Mouse (Mus musculus) kidney, embryonic 16.5 days (tissue): ENCODE results near the gene B3gnt7. TPM values are rescaled to one million over a fixed set of nuclear protein-coding genes. Genes with fewer than 3 reads are reported as not detected.

Source experiments
- ATAC-seq: fragments of 200-750 bp; cut with Nextera tagmentation; 2 replicates; pipeline ENCODE4 v1.8.0; 2017; ENCODE audit warnings: moderate TSS enrichment; ENCODE audit not compliant: low FRiP score, low TSS enrichment
- H3K27ac ChIP-seq: fragments of 300-500 bp; sonication (generic); 2 replicates; pipeline ENCODE4 v1.5.1; 2014; ENCODE audit warnings: low read length
- H3K27me3 ChIP-seq: fragments of 300-500 bp; sonication (generic); 2 replicates; pipeline ENCODE4 v1.6.1; 2014; ENCODE audit warnings: low read length, control low read depth, mixed read lengths; ENCODE audit not compliant: insufficient read depth
- H3K36me3 ChIP-seq: fragments of 300-500 bp; sonication (generic); 2 replicates; pipeline ENCODE4 v1.6.1; 2014; ENCODE audit warnings: low read length, control low read depth, mixed read lengths; ENCODE audit not compliant: insufficient read depth
- H3K4me1 ChIP-seq: fragments of 300-500 bp; sonication (generic); 2 replicates; pipeline ENCODE4 v1.6.1; 2014; ENCODE audit warnings: low read length, control low read depth, mixed read lengths; ENCODE audit not compliant: insufficient read depth
- H3K4me2 ChIP-seq: fragments of 300-500 bp; sonication (generic); replicated peaks from 2 replicates; pipeline ENCODE4 v1.6.1; 2014; ENCODE audit warnings: low read depth, low read length
- H3K4me3 ChIP-seq: fragments of 300-500 bp; sonication (generic); 2 replicates; pipeline ENCODE4 v1.5.1; 2014; ENCODE audit warnings: mild to moderate bottlenecking, low read length
- H3K9ac ChIP-seq: fragments of 300-500 bp; sonication (generic); replicated peaks from 2 replicates; pipeline ENCODE4 v1.6.1; 2014; ENCODE audit warnings: low read length
- H3K9me3 ChIP-seq: fragments of 300-500 bp; sonication (generic); 2 replicates; pipeline ENCODE4 v1.6.1; 2016; ENCODE audit warnings: low read length, control low read depth
- WGBS: fragments of 180-500 bp; shearing (Covaris S2); extraction: QIAGEN DNeasy Blood & Tissue Kit; methylation state at CpG from one replicate; pipeline ENCODE4 v1.1.7; 2014; 5-methylcytosine and 5-hydroxymethylcytosine counted together
- polyA plus RNA-seq: library from polyadenylated mRNA; unstranded; fragments of >200 nt; fragmentation: Nextera tagmentation; extraction: Ambion mirVana; gene quantifications from 2 replicates; pipeline ENCODE4 v1.2.1, GENCODE M21; 2015

The B3gnt7 gene
- polyA plus RNA-seq, result 9.5 and 10.5 TPM in 2 replicates

GRCm38 (mm10) chr1:86302532-86302931, at the start of gene B3gnt7:
TSS of gene B3gnt7 (plus strand) at chr1:86302832.
- Histone ChIP-seq H3K27ac (no peak within 1 kb of the TSS), H3K4me2 (peak within 1 kb of the TSS; percentile 95)
- WGBS, result 44% methylated on average over 6 of the region's 6 CpGs

GRCm38 (mm10) chr1:86253410-86253809, 49.2 kb upstream of the B3gnt7 start:
- no peak for ATAC-seq
- 80% methylated on average over 8 of the region's 8 CpGs for WGBS

More at GRCm38 (mm10) chr1:86302532-86302931, at the start of gene B3gnt7:
- ATAC-seq, result no peak
- H3K36me3 ChIP-seq, result peaks cover 12% of the 10 kb centered on the region; the same call in 1 of the 2 replicates
- peaks cover 12% of the 10 kb centered on the region; the same call in 1 of the 2 replicates for H3K4me1 ChIP-seq
- peaks cover 11% of the 10 kb centered on the region for H3K27me3 ChIP-seq
- peak within 1 kb of the TSS; percentile 71 for H3K4me3 ChIP-seq
- H3K9ac ChIP-seq, result peak within 1 kb of the TSS; percentile 70
- H3K9me3 ChIP-seq, result no peaks in the 10 kb centered on the region

DNA sequence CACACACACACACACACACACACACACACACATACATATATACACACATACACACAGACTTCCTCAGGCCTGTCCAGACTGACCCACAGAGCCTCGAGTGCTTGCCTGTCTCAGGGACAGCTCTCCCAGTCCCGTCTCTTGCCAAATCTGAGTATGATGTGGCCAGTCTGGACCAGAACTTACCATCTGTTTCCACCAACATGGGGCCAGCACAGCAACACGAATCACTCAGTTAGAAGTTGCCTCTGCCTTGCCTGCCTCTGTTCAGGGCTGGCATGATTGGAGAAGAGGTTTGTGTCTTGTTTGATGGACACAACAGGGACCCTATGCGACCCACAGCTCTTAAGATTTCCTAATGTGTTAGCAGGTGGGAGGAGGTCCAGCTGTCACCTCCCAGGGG, 46.3 kb upstream of the B3gnt7 start:
- ATAC-seq, result no peak
- 61% methylated on average over 4 of the region's 4 CpGs for WGBS
- H3K4me2 ChIP-seq, result no peak overlapping the region

More at GRCm38 (mm10) chr1:86253410-86253809, 49.2 kb upstream of the B3gnt7 start:
- Histone ChIP-seq H3K36me3 (0 out of 2 replicates have a peak, but pooled peaks cover under 1% of the 10 kb centered on the region), H3K9ac (no peak overlapping the region), H3K27ac (no peak overlapping the region), H3K4me1 (no peaks in the 10 kb centered on the region), H3K27me3 (no peaks in the 10 kb centered on the region), H3K9me3 (no peaks in the 10 kb centered on the region), H3K4me3 (no peak overlapping the region), H3K4me2 (no peak overlapping the region)

DNA sequence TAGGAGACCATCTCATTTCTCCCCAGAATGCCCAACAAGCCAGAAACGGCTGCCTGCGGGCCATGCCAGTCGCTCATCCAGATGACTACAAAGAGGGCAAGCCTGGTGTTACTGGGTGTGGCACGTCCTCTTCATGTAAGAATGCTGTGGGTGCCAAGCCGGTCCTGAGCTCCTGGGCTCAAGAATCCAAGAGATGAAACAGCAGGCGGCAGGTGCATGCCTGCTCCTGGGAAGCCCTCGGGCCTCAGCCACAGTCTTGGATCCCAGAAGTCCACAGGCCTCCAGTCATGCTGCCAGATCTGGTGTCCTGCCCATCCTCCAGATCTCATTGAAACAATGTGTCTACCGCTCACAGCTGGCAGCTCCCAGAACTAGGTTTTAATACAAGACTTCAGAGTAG, 45.4 kb upstream of the B3gnt7 start:
- H3K27me3 ChIP-seq, result no peaks in the 10 kb centered on the region
- no peak for ATAC-seq
- no peak overlapping the region for H3K9ac ChIP-seq
- H3K4me3 ChIP-seq, result no peak overlapping the region
- H3K9me3 ChIP-seq, result no peaks in the 10 kb centered on the region
- H3K27ac ChIP-seq, result no peak overlapping the region
- WGBS, result 84% methylated on average over 8 of the region's 8 CpGs
- H3K4me1 ChIP-seq, result no peaks in the 10 kb centered on the region
- H3K4me2 ChIP-seq, result no peak overlapping the region
- H3K36me3 ChIP-seq, result no peaks in the 10 kb centered on the region

More for the DNA sequence above, 46.3 kb upstream of the B3gnt7 start:
- Histone ChIP-seq H3K27me3 (no peaks in the 10 kb centered on the region), H3K4me3 (no peak overlapping the region), H3K9me3 (no peaks in the 10 kb centered on the region), H3K27ac (no peak overlapping the region), H3K9ac (no peak overlapping the region), H3K36me3 (no peaks in the 10 kb centered on the region), H3K4me1 (no peaks in the 10 kb centered on the region)

DNA sequence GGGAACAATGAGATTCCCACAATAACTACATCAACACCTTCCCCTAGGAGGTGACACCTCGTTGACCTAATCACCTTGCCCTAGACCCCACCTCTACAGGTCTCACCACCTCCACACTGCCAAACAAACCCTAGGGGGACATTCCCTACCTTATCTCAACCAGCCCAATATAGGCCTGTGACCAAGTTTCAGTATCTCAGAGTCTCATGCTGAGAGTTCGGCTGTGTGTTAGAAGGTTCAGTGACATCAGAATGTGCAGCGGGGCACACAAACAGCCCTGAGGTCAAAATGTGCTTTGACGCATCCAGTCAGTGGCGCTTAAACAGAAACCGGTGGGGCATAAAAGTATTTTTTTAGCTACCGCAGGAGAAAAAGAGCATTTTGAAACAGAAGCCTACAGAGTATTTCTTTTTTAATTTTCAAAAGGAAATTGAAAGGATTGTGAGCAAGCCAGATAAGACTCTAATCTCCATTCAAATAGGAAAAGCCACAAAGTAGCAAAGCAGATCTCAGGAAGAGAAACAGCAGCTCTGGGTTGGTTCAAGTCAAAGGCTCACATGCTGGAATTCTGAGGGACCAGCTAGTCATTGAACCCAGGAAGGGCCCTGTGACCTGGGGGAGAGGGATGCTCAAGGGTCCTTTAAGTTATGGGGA, 44.3 kb upstream of the B3gnt7 start:
- H3K4me1 ChIP-seq, result no peaks in the 10 kb centered on the region
- H3K36me3 ChIP-seq, result no peaks in the 10 kb centered on the region
- 58% methylated on average over 7 of the region's 7 CpGs for WGBS
- H3K4me2 ChIP-seq, result no peak overlapping the region
- H3K9me3 ChIP-seq, result no peaks in the 10 kb centered on the region
- H3K4me3 ChIP-seq, result no peak overlapping the region
- no peak overlapping the region for H3K27ac ChIP-seq
- no peak overlapping the region for H3K9ac ChIP-seq
- no peaks in the 10 kb centered on the region for H3K27me3 ChIP-seq
- no peak for ATAC-seq

GRCm38 (mm10) chr1:86263564-86264339, 38.9 kb upstream of the B3gnt7 start:
- Histone ChIP-seq H3K4me3 (no peak overlapping the region), H3K9ac (no peak overlapping the region), H3K27ac (no peak overlapping the region), H3K4me1 (no peaks in the 10 kb centered on the region), H3K9me3 (no peaks in the 10 kb centered on the region), H3K27me3 (no peaks in the 10 kb centered on the region), H3K36me3 (no peaks in the 10 kb centered on the region), H3K4me2 (no peak overlapping the region)
- no peak for ATAC-seq
- WGBS, result 65% methylated on average over 7 of the region's 7 CpGs

DNA sequence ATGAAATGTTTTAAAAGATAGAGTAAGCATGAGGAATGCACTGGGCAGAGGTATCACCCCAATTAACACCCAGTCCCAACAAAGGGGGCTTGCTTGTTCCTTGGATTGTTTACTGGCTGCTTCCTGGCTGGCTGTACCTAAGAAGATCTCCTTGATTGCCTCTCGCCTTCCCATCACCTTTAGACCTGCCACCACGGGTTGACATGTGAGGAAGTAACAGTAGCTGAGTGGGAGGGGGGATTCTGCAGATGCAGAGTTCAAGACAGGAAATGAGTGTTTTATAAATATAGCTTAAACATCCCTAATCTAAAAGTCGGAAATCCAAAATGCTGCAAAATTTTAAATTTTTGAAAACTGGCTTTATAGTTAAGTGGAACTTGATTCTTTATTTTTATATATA, 37.6 kb upstream of the B3gnt7 start:
- H3K27ac ChIP-seq, result no peak overlapping the region
- H3K4me2 ChIP-seq, result no peak overlapping the region
- H3K4me1 ChIP-seq, result no peaks in the 10 kb centered on the region
- H3K4me3 ChIP-seq, result no peak overlapping the region
- H3K27me3 ChIP-seq, result no peaks in the 10 kb centered on the region
- no peaks in the 10 kb centered on the region for H3K36me3 ChIP-seq
- H3K9me3 ChIP-seq, result no peaks in the 10 kb centered on the region
- no peak overlapping the region for H3K9ac ChIP-seq
- no peak for ATAC-seq
- 36% methylated on average over 3 of the region's 3 CpGs for WGBS

GRCm38 (mm10) chr1:86268492-86269189, 34.0 kb upstream of the B3gnt7 start:
- WGBS, result 84% methylated on average over 9 of the region's 9 CpGs
- Histone ChIP-seq H3K4me2 (no peak overlapping the region), H3K4me3 (no peak overlapping the region), H3K4me1 (no peaks in the 10 kb centered on the region), H3K27me3 (no peaks in the 10 kb centered on the region), H3K9me3 (no peaks in the 10 kb centered on the region), H3K36me3 (no peaks in the 10 kb centered on the region), H3K9ac (no peak overlapping the region), H3K27ac (no peak overlapping the region)
- ATAC-seq, result no peak

GRCm38 (mm10) chr1:86269190-86269508, 33.5 kb upstream of the B3gnt7 start:
- WGBS, result 67% methylated on average over 4 of the region's 4 CpGs
- Histone ChIP-seq H3K9me3 (no peaks in the 10 kb centered on the region), H3K27ac (no peak overlapping the region), H3K4me3 (no peak overlapping the region), H3K27me3 (no peaks in the 10 kb centered on the region), H3K4me2 (no peak overlapping the region), H3K4me1 (no peaks in the 10 kb centered on the region), H3K36me3 (no peaks in the 10 kb centered on the region), H3K9ac (no peak overlapping the region)
- 0 out of 2 replicates have a peak, but pooled peaks have one; percentile 15 for ATAC-seq
